Mouse (Mus musculus): ENCODE measurements at regions not wholly inside any gene's neighbourhood (a gene's known extent, or its start where the extent isn't known, plus 50 kb on each side); places are given as distances from the start of the nearest gene placed in this dataset.

DNA sequence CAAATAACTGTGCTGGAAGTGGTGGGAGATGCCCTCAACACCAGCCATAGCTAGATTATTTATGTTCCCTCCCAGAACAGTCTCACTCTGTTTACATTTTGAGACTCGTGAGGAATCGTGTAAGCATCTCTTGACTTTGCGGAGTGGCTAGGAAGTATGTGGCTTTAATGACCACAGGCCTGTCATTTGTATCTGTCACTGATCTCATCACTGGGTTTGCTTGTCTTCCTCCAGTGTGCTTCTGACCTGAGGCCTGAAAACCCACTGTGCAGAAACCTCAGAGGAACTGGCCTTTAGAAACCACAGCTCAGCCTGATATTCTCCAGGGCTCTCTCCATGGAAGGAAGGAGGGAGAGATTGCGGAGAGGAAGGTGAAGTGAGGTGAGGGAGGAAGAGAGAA is 291.7 kb downstream of the Tbc1d1 start:
- TF ChIP-seq CTCF (IDR thresholded peaks at IDR 0.05; ENCODE audit: borderline replicate concordance, control insufficient read depth, extremely low read depth, insufficient read depth, low read length, poor library complexity) (no peak), POLR2A (IDR thresholded peaks at IDR 0.05; ENCODE audit: control insufficient read depth, extremely low read depth, insufficient read depth, low read length, poor library complexity) (no peak)

Measured in thymus, adult 2 months (tissue).